ENCODE assay signal across 8 mouse cellular contexts in the genomic region with DNA sequence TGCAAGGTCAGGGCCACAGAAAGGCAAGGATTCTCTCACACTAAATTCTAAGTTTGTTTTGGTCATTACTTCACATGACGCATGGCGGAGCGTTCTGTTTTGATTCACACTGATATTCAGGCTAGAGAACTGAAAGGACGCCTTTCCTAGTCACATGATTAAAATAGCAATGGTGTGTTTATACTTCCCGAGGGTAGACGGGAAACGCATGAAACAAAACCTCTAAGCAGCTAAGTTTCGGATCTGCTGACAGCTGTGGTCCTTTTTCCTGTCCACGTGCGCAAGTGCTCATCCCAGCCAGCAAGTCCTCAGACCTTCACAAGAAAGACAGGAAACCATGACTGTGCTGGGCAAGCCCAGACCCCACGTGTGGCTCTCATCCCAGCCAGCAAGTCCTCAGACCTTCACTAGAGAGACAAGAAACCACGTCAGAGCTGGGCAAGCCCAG. TPM values are rescaled to one million over a fixed set of nuclear protein-coding genes. Genes with fewer than 3 reads are reported as not detected.
DNase-seq lines count a peak whose midpoint lies in the region; ATAC-seq lines count a peak whose summit lies in the region.

No protein-coding gene starts in this region.

- 61% methylated on average over 12 of the region's 12 CpGs for WGBS in kidney, embryonic 14.5 days
- 20% methylated on average over 12 of the region's 12 CpGs for WGBS in liver, embryonic 15.5 days (ENCODE audit: insufficient replicate concordance)
- 29% methylated on average over 12 of the region's 12 CpGs for WGBS in stomach, embryonic 16.5 days

- no peak overlapping the region for H3K4me3 ChIP-seq in kidney, embryonic 14.5 days (ENCODE audit: low read length)
- no peak overlapping the region for H3K4me3 ChIP-seq in liver, embryonic 15.5 days (replicated peaks)
- H3K4me3 ChIP-seq in stomach, embryonic 16.5 days (replicated peaks; ENCODE audit: low read length), result peak overlapping the region; percentile 14

- H3K36me3 ChIP-seq in kidney, embryonic 14.5 days (ENCODE audit: control insufficient read depth, insufficient read depth, low read length), result no peaks in the 10 kb centered on the region
- no peaks in the 10 kb centered on the region for H3K36me3 ChIP-seq in liver, embryonic 15.5 days (replicated peaks)
- H3K36me3 ChIP-seq in stomach, embryonic 16.5 days (ENCODE audit: control insufficient read depth, insufficient read depth, low read length), result no peaks in the 10 kb centered on the region

- H3K4me2 ChIP-seq in kidney, embryonic 14.5 days (replicated peaks; ENCODE audit: low read depth, low read length), result no peak overlapping the region; the same call in 1 of the 2 replicates
- peak overlapping the region; percentile 27; the same call in 1 of the 2 replicates for H3K4me2 ChIP-seq in liver, embryonic 15.5 days
- peak overlapping the region; percentile 46 for H3K4me2 ChIP-seq in stomach, embryonic 16.5 days (ENCODE audit: low read depth, low read length)

- ATAC-seq in kidney, embryonic 14.5 days (ENCODE audit: low FRiP score, low TSS enrichment), result no peak
- ATAC-seq in liver, embryonic 15.5 days (ENCODE audit: insufficient read depth), result peak; percentile 66
- ATAC-seq in stomach, embryonic 16.5 days (ENCODE audit: insufficient read depth, low FRiP score), result peak; percentile 69

- no peaks in the 10 kb centered on the region for H3K9me3 ChIP-seq in kidney, embryonic 14.5 days (ENCODE audit: control insufficient read depth, low read length)
- no peaks in the 10 kb centered on the region for H3K9me3 ChIP-seq in liver, embryonic 15.5 days (replicated peaks)
- no peaks in the 10 kb centered on the region for H3K9me3 ChIP-seq in stomach, embryonic 16.5 days (replicated peaks; ENCODE audit: control insufficient read depth, low read length)

- no peaks in the 10 kb centered on the region for H3K27me3 ChIP-seq in kidney, embryonic 14.5 days (ENCODE audit: control insufficient read depth, insufficient read depth, low read length)
- no peaks in the 10 kb centered on the region for H3K27me3 ChIP-seq in liver, embryonic 15.5 days
- no peaks in the 10 kb centered on the region for H3K27me3 ChIP-seq in stomach, embryonic 16.5 days (ENCODE audit: control insufficient read depth, insufficient read depth, low read length)

- DNase-seq in kidney, adult 11 months, result peak; percentile 71
- DNase-seq in brain, adult 2 months (ENCODE audit: low read depth, low spot score), result peak; percentile 54
- DNase-seq in induced T-regulatory cell, adult 2 months (ENCODE audit: low read depth), result peak; percentile 30
- no peak for DNase-seq in cerebellum, adult 9-10 months
- no peak for DNase-seq in right cerebral cortex, postnatal 14 days

- H3K9ac ChIP-seq in kidney, embryonic 14.5 days (ENCODE audit: low read depth, low read length), result no peak overlapping the region
- no peak overlapping the region for H3K9ac ChIP-seq in liver, embryonic 15.5 days
- H3K9ac ChIP-seq in stomach, embryonic 16.5 days (ENCODE audit: low read length), result 0 out of 2 replicates have a peak overlapping the region, but pooled peaks have one; percentile 31

- H3K27ac ChIP-seq in kidney, embryonic 14.5 days (ENCODE audit: low read depth, low read length), result no peak overlapping the region
- peak overlapping the region; percentile 29; the same call in 1 of the 2 replicates for H3K27ac ChIP-seq in liver, embryonic 15.5 days (replicated peaks)
- peak overlapping the region; percentile 62 for H3K27ac ChIP-seq in stomach, embryonic 16.5 days (ENCODE audit: low read length)

- H3K4me1 ChIP-seq in kidney, embryonic 14.5 days (ENCODE audit: control insufficient read depth, insufficient read depth, low read length), result no peaks in the 10 kb centered on the region
- peaks cover 5% of the 10 kb centered on the region; the same call in 1 of the 2 replicates for H3K4me1 ChIP-seq in liver, embryonic 15.5 days (replicated peaks)
- peaks cover 3% of the 10 kb centered on the region; the same call in 1 of the 2 replicates for H3K4me1 ChIP-seq in stomach, embryonic 16.5 days (ENCODE audit: control insufficient read depth, insufficient read depth, low read length)

RNA-seq across cellular contexts. Expression of gene Bach1, which starts 37.7 kb away (rescaled TPM):
- 9.8 and 19.6 TPM in 2 replicates for polyA plus RNA-seq in kidney, embryonic 14.5 days (2014; fragmentation: Nextera tagmentation; extraction: Ambion mirVana)
- polyA plus RNA-seq in liver, embryonic 15.5 days (2015; fragmentation: Nextera tagmentation; extraction: Ambion mirVana), result 6.5 and 6.9 TPM in 2 replicates
- polyA plus RNA-seq in stomach, embryonic 16.5 days (2015; fragmentation: Nextera tagmentation; extraction: Ambion mirVana), result 8.5 and 9.6 TPM in 2 replicates

Comparison
In these comparisons a context has a peak if more than half of its experiments do, and no peak if none do; other contexts are left out.
1. DNase-seq: peak in kidney, adult 11 months (single experiment), brain, adult 2 months (single experiment) and induced T-regulatory cell, adult 2 months (single experiment); none in cerebellum, adult 9-10 months (single experiment) and right cerebral cortex, postnatal 14 days (single experiment).